Mouse (Mus musculus): Measurements from ENCODE around the gene C2cd3. TPM values are rescaled to one million over a fixed set of nuclear protein-coding genes. Genes with fewer than 3 reads are reported as not detected.
A peak's percentile ranks its signal among the peaks of the same experiment; 100 is the strongest.

Gene C2cd3
- polyA plus RNA-seq, 1 experiment from 2014 or later, result 20.3 TPM

- Histone ChIP-seq H3K9me3 (no peaks in the 10 kb centered on the region), H3K4me2 (no peak overlapping the region), H3K9ac (no peak overlapping the region), H3K4me1 (no peaks in the 10 kb centered on the region), H3K4me3 (no peak overlapping the region), H3K36me3 (replicated peaks) (no peaks in the 10 kb centered on the region), H3K27ac (no peak overlapping the region), H3K27me3 (replicated peaks) (no peaks in the 10 kb centered on the region)
- WGBS, result 87% methylated on average over 13 of the region's 13 CpGs
- no peak for ATAC-seq (replicated peaks)
These were observed 132.9 kb downstream of the C2cd3 start for GRCm38 (mm10) chr7:100504740-100505487.

GRCm38 (mm10) chr7:100506494-100506893 is 134.5 kb downstream of the C2cd3 start:
- 81% methylated on average over 4 of the region's 4 CpGs for WGBS
- Histone ChIP-seq H3K9me3 (no peaks in the 10 kb centered on the region), H3K4me1 (no peaks in the 10 kb centered on the region), H3K27me3 (replicated peaks) (no peaks in the 10 kb centered on the region), H3K4me2 (no peak overlapping the region), H3K4me3 (no peak overlapping the region), H3K9ac (no peak overlapping the region), H3K36me3 (replicated peaks) (no peaks in the 10 kb centered on the region), H3K27ac (no peak overlapping the region)
- ATAC-seq (replicated peaks), result no peak

- Histone ChIP-seq H3K4me2 (no peak overlapping the region), H3K27ac (no peak overlapping the region), H3K4me3 (no peak overlapping the region), H3K4me1 (no peaks in the 10 kb centered on the region), H3K9ac (no peak overlapping the region), H3K36me3 (replicated peaks) (no peaks in the 10 kb centered on the region), H3K27me3 (replicated peaks) (no peaks in the 10 kb centered on the region), H3K9me3 (no peaks in the 10 kb centered on the region)
- 75% methylated on average over 3 of the region's 3 CpGs for WGBS
- ATAC-seq (replicated peaks), result no peak
These were observed 136.6 kb downstream of the C2cd3 start for GRCm38 (mm10) chr7:100508670-100509069.

DNA sequence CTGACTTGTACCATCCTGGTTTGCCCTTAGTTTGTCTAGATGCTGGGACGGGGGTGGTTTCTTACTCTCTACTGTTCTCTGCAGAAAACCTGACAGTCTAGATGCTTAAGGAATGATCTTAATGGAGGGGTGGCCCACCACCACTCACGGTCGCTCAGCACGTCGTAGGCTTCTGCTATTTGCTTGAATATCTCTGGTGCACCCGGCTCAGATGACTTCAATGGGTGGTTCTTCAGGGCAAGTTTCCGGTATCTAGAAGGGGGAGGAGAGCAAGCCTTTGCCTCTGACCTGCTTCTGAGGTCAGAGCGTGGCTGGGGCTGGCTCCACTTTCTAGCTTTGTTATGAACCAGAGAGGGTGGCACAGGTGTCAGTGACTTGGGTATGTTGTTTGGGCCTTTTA is 139.6 kb downstream of the C2cd3 start:
- Histone ChIP-seq H3K4me2 (no peak overlapping the region), H3K4me1 (0 out of 2 replicates have a peak, but pooled peaks cover 3% of the 10 kb centered on the region), H3K9me3 (no peaks in the 10 kb centered on the region), H3K9ac (no peak overlapping the region), H3K27me3 (replicated peaks) (no peaks in the 10 kb centered on the region), H3K36me3 (replicated peaks) (no peaks in the 10 kb centered on the region), H3K4me3 (no peak overlapping the region), H3K27ac (no peak overlapping the region)
- ATAC-seq (replicated peaks), result no peak
- 89% methylated on average over 8 of the region's 8 CpGs for WGBS

GRCm38 (mm10) chr7:100514573-100514972 is 142.5 kb downstream of the C2cd3 start, which contains the start of gene Dnajb13:
Gene Dnajb13 (minus strand): TSS chr7:100514960.
- H3K4me1 ChIP-seq, result 0 out of 2 replicates have a peak, but pooled peaks cover 3% of the 10 kb centered on the region
- peak within 1 kb of the TSS; percentile 4 for H3K4me2 ChIP-seq
- ATAC-seq (replicated peaks), result peak; percentile 60
- H3K36me3 ChIP-seq (replicated peaks), result no peaks in the 10 kb centered on the region
- H3K9me3 ChIP-seq, result no peaks in the 10 kb centered on the region
- no peak within 1 kb of the TSS for H3K9ac ChIP-seq
- WGBS, result 45% methylated on average over 11 of the region's 11 CpGs
- H3K4me3 ChIP-seq, result no peak within 1 kb of the TSS
- H3K27ac ChIP-seq, result no peak within 1 kb of the TSS
- H3K27me3 ChIP-seq (replicated peaks), result no peaks in the 10 kb centered on the region

Other genes with a start within 250 kb of the C2cd3 start
- gene Lipt2, start 213.0 kb upstream of the C2cd3 start, polyA plus RNA-seq (2015; fragmentation: Nextera tagmentation; extraction: Ambion mirVana), result 16.0 and 19.4 TPM in 2 replicates
- gene Kcne3, start 195.7 kb upstream of the C2cd3 start, polyA plus RNA-seq (2015; fragmentation: Nextera tagmentation; extraction: Ambion mirVana), result 0.60 and 0.98 TPM in 2 replicates
- gene Pgm2l1, start 144.8 kb upstream of the C2cd3 start, polyA plus RNA-seq (2015; fragmentation: Nextera tagmentation; extraction: Ambion mirVana), result 29.9 and 30.6 TPM in 2 replicates
- gene P4ha3, start 86.7 kb upstream of the C2cd3 start, polyA plus RNA-seq (2015; fragmentation: Nextera tagmentation; extraction: Ambion mirVana), result 6.5 and 6.8 TPM in 2 replicates
- gene Ppme1, start 74 bp downstream of the C2cd3 start, polyA plus RNA-seq (2015; fragmentation: Nextera tagmentation; extraction: Ambion mirVana), result 183 and 188 TPM in 2 replicates
- gene Ucp3, start 100.8 kb downstream of the C2cd3 start, polyA plus RNA-seq (2015; fragmentation: Nextera tagmentation; extraction: Ambion mirVana), result not detected in 2 replicates
- 57.2 and 61.6 TPM in 2 replicates for gene Ucp2, start 121.1 kb downstream of the C2cd3 start, polyA plus RNA-seq (2015; fragmentation: Nextera tagmentation; extraction: Ambion mirVana)
- gene Dnajb13, start 142.7 kb downstream of the C2cd3 start, polyA plus RNA-seq (2015; fragmentation: Nextera tagmentation; extraction: Ambion mirVana), result 3.7 and 4.9 TPM in 2 replicates
- 15.5 and 17.7 TPM in 2 replicates for gene Coa4, start 164.8 kb downstream of the C2cd3 start, polyA plus RNA-seq (2015; fragmentation: Nextera tagmentation; extraction: Ambion mirVana)
- 253 and 260 TPM in 2 replicates for gene Rab6a, start 235.2 kb downstream of the C2cd3 start, polyA plus RNA-seq (2015; fragmentation: Nextera tagmentation; extraction: Ambion mirVana)
- gene Mrpl48, start 236.1 kb downstream of the C2cd3 start, polyA plus RNA-seq (2015; fragmentation: Nextera tagmentation; extraction: Ambion mirVana), result 79.0 and 80.2 TPM in 2 replicates